Mouse (Mus musculus): ENCODE measurements around the gene Fut11. TPM values are rescaled to one million over a fixed set of nuclear protein-coding genes. Genes with fewer than 3 reads are reported as not detected.

Gene Fut11
- total RNA-seq, 2 experiments from 2014 or later: 1.8 to 2.1 TPM

- no peak for DNase-seq (ENCODE audit: low spot score)
These were observed 19.1 kb downstream of the Fut11 start for GRCm38 (mm10) chr14:20713832-20714231.

- no peak for DNase-seq (ENCODE audit: low spot score)
These were observed 23.7 kb downstream of the Fut11 start for GRCm38 (mm10) chr14:20718443-20718842.

- DNase-seq (ENCODE audit: low spot score): no peak
These were observed 25.0 kb downstream of the Fut11 start for GRCm38 (mm10) chr14:20719767-20720166.

- no peak for DNase-seq (ENCODE audit: low spot score)
These were observed 26.6 kb downstream of the Fut11 start for GRCm38 (mm10) chr14:20721371-20721770.

GRCm38 (mm10) chr14:20723006-20723405 lies 28.2 kb downstream of the Fut11 start:
- DNase-seq (ENCODE audit: low spot score): no peak

- peak; percentile 60 for DNase-seq (ENCODE audit: low spot score)
These were observed 29.3 kb downstream of the Fut11 start for GRCm38 (mm10) chr14:20724043-20724442.

GRCm38 (mm10) chr14:20725660-20726339 lies 31.0 kb downstream of the Fut11 start:
- DNase-seq (ENCODE audit: low spot score): no peak

GRCm38 (mm10) chr14:20729871-20730270 lies 35.1 kb downstream of the Fut11 start:
- DNase-seq (ENCODE audit: low spot score): no peak

- DNase-seq (ENCODE audit: low spot score): no peak
These were observed 36.3 kb downstream of the Fut11 start for GRCm38 (mm10) chr14:20730853-20731602.

GRCm38 (mm10) chr14:20733041-20733951 lies 38.5 kb downstream of the Fut11 start:
- no peak for DNase-seq (ENCODE audit: low spot score)

- peak; percentile 87 for DNase-seq (ENCODE audit: low spot score)
These were observed 39.4 kb downstream of the Fut11 start, which contains the start of gene Ndst2 for GRCm38 (mm10) chr14:20733952-20734774. TSS of gene Ndst2 (minus strand) at chr14:20734562.

- no peak for DNase-seq (ENCODE audit: low spot score)
These were observed 40.3 kb downstream of the Fut11 start for GRCm38 (mm10) chr14:20735052-20735451.

GRCm38 (mm10) chr14:20735892-20736390 lies 41.2 kb downstream of the Fut11 start:
- no peak for DNase-seq (ENCODE audit: low spot score)

GRCm38 (mm10) chr14:20737306-20737705 lies 42.5 kb downstream of the Fut11 start:
- DNase-seq (ENCODE audit: low spot score): peak; percentile 59

GRCm38 (mm10) chr14:20738511-20738910 lies 43.7 kb downstream of the Fut11 start:
- no peak for DNase-seq (ENCODE audit: low spot score)

GRCm38 (mm10) chr14:20741301-20741700 lies 46.5 kb downstream of the Fut11 start:
- no peak for DNase-seq (ENCODE audit: low spot score)

GRCm38 (mm10) chr14:20743614-20744013 lies 48.8 kb downstream of the Fut11 start:
- DNase-seq (ENCODE audit: low spot score): peak; percentile 51

- DNase-seq (ENCODE audit: low spot score): no peak
These were observed 52.2 kb downstream of the Fut11 start for GRCm38 (mm10) chr14:20746935-20747334.

GRCm38 (mm10) chr14:20748388-20748787 lies 53.6 kb downstream of the Fut11 start:
- no peak for DNase-seq (ENCODE audit: low spot score)

GRCm38 (mm10) chr14:20749494-20750051 lies 54.8 kb downstream of the Fut11 start:
- no peak for DNase-seq (ENCODE audit: low spot score)

Data from gastrocnemius, adult 18-20 months (tissue).